Mouse (Mus musculus) hindbrain, postnatal 0 days (tissue): Measurements from ENCODE around the gene Atp1a4. TPM values are rescaled to one million over a fixed set of nuclear protein-coding genes. Genes with fewer than 3 reads are reported as not detected.

Experiments
- ATAC-seq: fragments of 200-750 bp; cut with Nextera tagmentation; 2 replicates; pipeline ENCODE4 v1.8.0; 2017; ENCODE audit warnings: mild to moderate bottlenecking, moderate TSS enrichment, moderate library complexity
- DNase-seq: peaks from one replicate; pipeline ENCODE4 v3.0.0-alpha.2; 2015; ENCODE audit warnings: low spot score
- H3K27ac ChIP-seq: fragments of 300-500 bp; sonication (generic); 2 replicates; pipeline ENCODE4 v1.5.1; 2014; ENCODE audit warnings: mild to moderate bottlenecking
- H3K27me3 ChIP-seq: fragments of 300-500 bp; sonication (generic); 2 replicates; pipeline ENCODE4 v1.6.1; 2014; ENCODE audit warnings: low read length, mixed read lengths; ENCODE audit not compliant: insufficient read depth
- H3K36me3 ChIP-seq: fragments of 300-500 bp; sonication (generic); 2 replicates; pipeline ENCODE4 v1.6.1; 2014; ENCODE audit warnings: low read length, mixed read lengths; ENCODE audit not compliant: insufficient read depth
- H3K4me1 ChIP-seq: fragments of 300-500 bp; sonication (generic); 2 replicates; pipeline ENCODE4 v1.6.1; 2014; ENCODE audit warnings: antibody characterized with exemption, low read length, mixed read lengths; ENCODE audit not compliant: insufficient read depth
- H3K4me2 ChIP-seq: fragments of 300-500 bp; sonication (generic); 2 replicates; pipeline ENCODE4 v1.6.1; 2014; ENCODE audit warnings: low read depth, mild to moderate bottlenecking, low read length, moderate library complexity, mixed read lengths
- H3K4me3 ChIP-seq: fragments of 300-500 bp; sonication (generic); 2 replicates; pipeline ENCODE4 v1.5.1; 2014; ENCODE audit warnings: low read length
- H3K9ac ChIP-seq: fragments of 300-500 bp; sonication (generic); replicated peaks from 2 replicates; pipeline ENCODE4 v1.6.1; 2014; ENCODE audit warnings: mild to moderate bottlenecking, low read length, moderate library complexity, mixed read lengths
- H3K9me3 ChIP-seq: fragments of 300-500 bp; sonication (generic); 2 replicates; pipeline ENCODE4 v1.6.1; 2016; ENCODE audit warnings: low read length, mixed read lengths
- CTCF ChIP-seq: IDR thresholded peaks from 2 replicates; pipeline ENCODE4 v1.5.1; 2016; ENCODE audit warnings: antibody characterized with exemption, control low read depth, low read depth
- WGBS: fragments of 180-500 bp; shearing (Covaris S2); extraction: QIAGEN DNeasy Blood & Tissue Kit; methylation state at CpG from one replicate; pipeline ENCODE4 v1.1.7; 2014; 5-methylcytosine and 5-hydroxymethylcytosine counted together
- polyA plus RNA-seq: library from polyadenylated mRNA; unstranded; fragments of >200 nt; fragmentation: Nextera tagmentation; extraction: Ambion mirVana; gene quantifications from 2 replicates; pipeline ENCODE4 v1.2.1, GENCODE M21; 2015
- total RNA-seq: library from RNA; depleted of rRNA; stranded (reverse); fragments of >200 nt; gene quantifications from 2 replicates; pipeline ENCODE4 v1.2.3, GENCODE M21; 2014

The Atp1a4 gene
- total and polyA plus RNA-seq, 2 experiments from 2014 or later: 0.05 to 0.10 TPM

DNA sequence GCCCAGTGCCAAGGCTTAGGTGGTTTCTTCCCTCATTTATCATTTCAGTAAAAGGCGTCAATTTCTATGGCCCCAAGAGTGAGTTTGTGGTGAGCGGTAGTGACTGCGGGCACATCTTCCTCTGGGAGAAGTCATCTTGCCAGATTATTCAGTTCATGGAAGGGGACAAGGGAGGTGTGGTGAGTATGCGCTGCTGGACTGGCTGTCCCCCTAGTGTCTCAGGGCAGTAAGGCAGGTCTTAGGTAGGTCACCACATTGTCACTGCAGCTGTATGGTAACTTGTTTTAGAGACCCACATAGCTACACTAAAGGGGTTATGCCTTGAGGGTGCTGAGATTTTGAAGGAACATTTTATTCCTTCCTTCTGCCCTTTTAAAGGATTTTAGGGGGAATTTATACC is 69.3 kb downstream of the Atp1a4 start:
- H3K27ac ChIP-seq: no peak overlapping the region
- no peak overlapping the region for H3K4me3 ChIP-seq
- no peak overlapping the region for H3K9ac ChIP-seq
- TF ChIP-seq CTCF: peak; percentile 76
- ATAC-seq (peak; percentile 45; the same call in 1 of the 2 replicates), DNase-seq (peak; percentile 31)
- H3K9me3 ChIP-seq: no peaks in the 10 kb centered on the region
- 48% methylated on average over 4 of the region's 4 CpGs for WGBS
- no peak overlapping the region for H3K4me2 ChIP-seq
- no peaks in the 10 kb centered on the region for H3K4me1 ChIP-seq
- H3K27me3 ChIP-seq: no peaks in the 10 kb centered on the region
- peaks cover 41% of the 10 kb centered on the region for H3K36me3 ChIP-seq

DNA sequence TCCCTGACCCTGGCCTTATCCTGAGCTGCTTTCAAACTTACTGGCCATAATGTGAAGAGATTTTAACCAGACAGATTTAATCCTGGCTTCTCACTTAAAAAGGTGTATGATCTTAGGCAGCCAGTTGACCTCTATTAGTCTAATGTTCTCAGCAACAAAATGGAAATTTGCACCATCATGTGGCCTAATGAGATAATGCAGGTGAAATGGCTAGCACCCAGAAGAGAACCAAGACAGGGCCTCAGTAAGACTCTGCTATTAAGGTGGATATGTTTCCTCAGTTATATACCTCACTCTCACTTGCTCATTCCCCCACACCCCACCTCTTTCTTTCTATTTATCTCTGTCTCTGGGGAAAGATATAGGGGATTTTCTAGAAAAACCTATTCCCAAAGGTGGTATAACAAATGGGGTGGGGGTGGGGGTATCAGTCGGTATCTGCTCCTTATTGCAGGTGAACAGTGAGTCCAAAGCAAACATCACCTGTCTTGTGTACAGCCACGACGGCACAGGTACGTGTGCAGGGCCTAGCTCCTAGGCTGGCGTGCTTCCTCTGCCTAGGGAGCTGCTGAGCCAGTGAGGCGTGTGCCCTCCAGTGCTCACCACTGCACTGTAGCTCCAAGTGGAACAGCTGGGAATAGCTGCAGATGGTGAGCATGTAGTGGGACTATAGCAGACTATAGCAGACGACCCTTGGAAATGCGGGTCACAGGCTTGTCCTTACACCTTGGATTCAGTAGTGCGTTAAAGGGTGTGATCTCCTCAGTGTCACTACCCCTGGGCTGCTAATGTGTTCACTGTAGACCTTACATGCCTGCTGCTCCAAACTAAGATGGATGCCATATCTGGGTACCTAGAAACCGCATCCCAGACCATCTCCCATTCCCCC is 71.6 kb downstream of the Atp1a4 start:
- Histone ChIP-seq H3K27ac (no peak overlapping the region), H3K4me1 (no peaks in the 10 kb centered on the region), H3K9me3 (no peaks in the 10 kb centered on the region), H3K9ac (no peak overlapping the region), H3K4me3 (no peak overlapping the region), H3K36me3 (peaks cover 38% of the 10 kb centered on the region), H3K27me3 (no peaks in the 10 kb centered on the region), H3K4me2 (no peak overlapping the region)
- 0 out of 2 replicates have a peak, but pooled peaks have one; percentile 54 for ATAC-seq
- 92% methylated on average over 10 of the region's 10 CpGs for WGBS
- TF ChIP-seq CTCF: peak; percentile 56; the same call in 1 of the 2 replicates
- DNase-seq: no peak

DNA sequence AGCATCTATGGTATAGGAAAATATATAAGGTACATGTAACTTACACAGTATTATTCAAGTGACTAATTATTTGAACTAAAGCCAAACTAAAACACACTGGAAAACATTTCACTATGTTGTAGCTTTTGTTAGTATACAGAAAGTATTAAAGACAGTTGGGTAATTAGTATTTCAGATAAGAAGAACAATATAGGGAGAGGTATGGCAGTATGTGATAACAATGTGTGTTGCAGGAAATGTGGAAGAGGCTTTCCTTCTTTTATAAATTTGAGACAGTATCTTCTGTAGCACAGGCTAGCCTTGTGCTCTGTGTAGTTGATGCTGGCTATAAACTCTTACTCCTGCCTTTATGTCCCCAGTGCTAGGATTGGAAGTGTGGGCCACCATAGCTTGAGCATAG is 74.3 kb downstream of the Atp1a4 start:
- Histone ChIP-seq H3K4me2 (no peak overlapping the region), H3K9me3 (no peaks in the 10 kb centered on the region), H3K9ac (no peak overlapping the region), H3K27ac (no peak overlapping the region), H3K4me1 (no peaks in the 10 kb centered on the region), H3K27me3 (no peaks in the 10 kb centered on the region), H3K36me3 (peaks cover 33% of the 10 kb centered on the region; the same call in 1 of the 2 replicates), H3K4me3 (no peak overlapping the region)
- TF ChIP-seq CTCF: no peak
- ATAC-seq (no peak), DNase-seq (no peak)

DNA sequence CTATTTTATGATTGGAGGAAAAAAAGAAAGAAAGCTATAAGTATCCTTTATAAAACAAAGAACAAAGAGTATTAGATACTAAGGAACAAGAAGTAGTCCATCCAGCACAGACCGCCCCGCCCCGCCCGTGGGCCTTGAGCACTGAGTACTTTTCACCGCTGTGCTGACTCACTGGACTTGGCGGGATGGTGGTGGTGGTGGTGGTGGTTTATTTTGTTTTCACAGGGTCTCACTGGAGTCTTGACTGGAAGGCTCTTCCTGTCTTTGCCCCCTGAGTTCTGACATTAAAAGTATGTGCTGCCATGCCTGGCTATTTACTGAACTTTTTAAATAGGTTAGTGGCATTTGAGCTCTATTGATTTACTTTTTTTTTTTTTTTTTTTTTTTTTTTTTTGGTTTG is 75.2 kb downstream of the Atp1a4 start:
- H3K4me2 ChIP-seq: no peak overlapping the region
- WGBS: 97% methylated on average over 6 of the region's 6 CpGs
- H3K9ac ChIP-seq: no peak overlapping the region

DNA sequence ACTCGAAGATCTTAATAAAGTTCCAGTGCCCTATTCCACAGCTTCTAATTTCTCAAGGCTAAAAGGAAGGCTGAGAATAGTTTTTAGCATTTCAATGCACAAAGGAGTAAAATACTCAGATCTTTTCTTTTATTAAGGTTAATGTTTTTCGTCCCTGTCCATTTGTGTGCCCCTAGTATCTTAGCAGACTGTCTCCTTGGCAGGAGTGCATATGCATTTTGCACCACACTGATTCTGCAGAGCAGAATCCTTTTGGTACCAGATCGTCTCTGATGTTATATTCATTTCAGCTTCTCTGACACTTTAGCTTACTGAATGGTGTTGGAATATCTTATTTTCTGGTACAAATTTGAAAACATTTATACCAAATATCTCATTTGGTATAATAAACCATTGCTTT is 76.4 kb downstream of the Atp1a4 start:
- Histone ChIP-seq H3K4me1 (no peaks in the 10 kb centered on the region), H3K9me3 (no peaks in the 10 kb centered on the region), H3K4me3 (no peak overlapping the region), H3K4me2 (no peak overlapping the region), H3K36me3 (peaks cover 29% of the 10 kb centered on the region; the same call in 1 of the 2 replicates), H3K9ac (no peak overlapping the region), H3K27me3 (no peaks in the 10 kb centered on the region), H3K27ac (no peak overlapping the region)
- no peak for TF ChIP-seq CTCF
- 90% methylated on average over 3 of the region's 3 CpGs for WGBS
- ATAC-seq: no peak
- DNase-seq: no peak

More for the DNA sequence above, 75.2 kb downstream of the Atp1a4 start:
- H3K4me1 ChIP-seq: no peaks in the 10 kb centered on the region
- no peak overlapping the region for H3K4me3 ChIP-seq
- no peak overlapping the region for H3K27ac ChIP-seq
- ATAC-seq: no peak
- no peaks in the 10 kb centered on the region for H3K9me3 ChIP-seq
- TF ChIP-seq CTCF: no peak
- DNase-seq: no peak
- H3K27me3 ChIP-seq: no peaks in the 10 kb centered on the region
- H3K36me3 ChIP-seq: peaks cover 34% of the 10 kb centered on the region; the same call in 1 of the 2 replicates

DNA sequence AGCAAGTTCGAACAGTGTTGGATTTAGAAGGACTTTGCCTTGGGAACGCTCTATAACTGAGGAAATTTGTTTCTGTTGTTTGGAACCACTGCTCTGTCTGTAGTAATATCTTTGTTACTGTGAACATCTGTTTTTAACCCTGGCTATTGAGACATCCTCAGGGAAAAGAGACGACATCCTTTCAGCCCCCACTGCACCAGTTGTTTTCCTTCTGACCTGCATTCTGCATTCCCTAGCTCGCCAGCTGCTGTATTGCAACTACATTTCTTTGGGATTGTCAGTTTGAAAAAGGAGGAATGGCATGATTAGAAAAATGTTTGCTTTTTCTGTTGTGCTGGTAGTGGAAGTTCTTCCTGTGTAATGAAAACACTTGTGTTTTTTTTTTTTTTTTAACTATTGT is 77.3 kb downstream of the Atp1a4 start:
- no peak overlapping the region for H3K27ac ChIP-seq
- no peaks in the 10 kb centered on the region for H3K27me3 ChIP-seq
- DNase-seq: no peak
- no peak overlapping the region for H3K4me2 ChIP-seq
- H3K4me3 ChIP-seq: no peak overlapping the region
- H3K36me3 ChIP-seq: peaks cover 28% of the 10 kb centered on the region
- H3K9ac ChIP-seq: no peak overlapping the region
- 60% methylated on average over 4 of the region's 4 CpGs for WGBS
- no peaks in the 10 kb centered on the region for H3K4me1 ChIP-seq
- H3K9me3 ChIP-seq: no peaks in the 10 kb centered on the region
- ATAC-seq: no peak
- TF ChIP-seq CTCF: no peak

DNA sequence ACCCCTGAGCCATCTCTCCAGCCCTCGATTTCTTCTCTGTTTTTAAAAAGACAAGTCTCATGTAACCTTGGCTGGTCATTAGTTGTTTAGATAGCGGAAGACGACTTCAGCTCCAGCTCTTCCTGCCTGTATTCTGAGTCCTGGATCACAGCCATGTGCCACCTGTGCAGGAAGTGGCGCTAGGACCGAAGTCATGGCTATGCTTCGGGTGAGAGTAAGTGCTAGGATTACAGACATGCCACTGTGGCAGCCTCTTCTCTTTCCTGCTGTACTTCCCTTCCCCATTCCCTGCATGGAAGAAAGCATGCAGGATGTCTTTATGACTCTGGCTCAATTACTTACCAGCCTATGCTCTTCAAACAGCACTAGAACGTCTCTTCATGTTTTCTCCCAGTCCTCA is 79.1 kb downstream of the Atp1a4 start:
- peaks cover 39% of the 10 kb centered on the region for H3K36me3 ChIP-seq

More for the DNA sequence above, 79.1 kb downstream of the Atp1a4 start:
- no peaks in the 10 kb centered on the region for H3K9me3 ChIP-seq
- 66% methylated on average over 7 of the region's 7 CpGs for WGBS
- ATAC-seq: no peak
- H3K4me3 ChIP-seq: no peak overlapping the region
- no peak overlapping the region for H3K4me2 ChIP-seq
- no peak overlapping the region for H3K9ac ChIP-seq
- TF ChIP-seq CTCF: no peak
- no peak for DNase-seq
- no peak overlapping the region for H3K27ac ChIP-seq
- no peaks in the 10 kb centered on the region for H3K4me1 ChIP-seq
- H3K27me3 ChIP-seq: no peaks in the 10 kb centered on the region
